Mouse (Mus musculus): Measurements from ENCODE around the gene Rbfox1. TPM values are rescaled to one million over a fixed set of nuclear protein-coding genes. Genes with fewer than 3 reads are reported as not detected.

Gene Rbfox1
- polyA plus RNA-seq, 1 experiment from 2014 or later, result 148 TPM

GRCm38 (mm10) chr16:6271596-6272370 is 386.6 kb downstream of the Rbfox1 start:
- Histone ChIP-seq H3K4me1 (replicated peaks) (no peaks in the 10 kb centered on the region), H3K4me3 (no peak overlapping the region), H3K27ac (no peak overlapping the region), H3K36me3 (no peaks in the 10 kb centered on the region), H3K9ac (no peak overlapping the region), H3K4me2 (no peak overlapping the region), H3K27me3 (no peaks in the 10 kb centered on the region), H3K9me3 (no peaks in the 10 kb centered on the region)
- WGBS, result 78% methylated on average over 7 of the region's 7 CpGs
- no peak for ATAC-seq (ENCODE audit: low FRiP score)

GRCm38 (mm10) chr16:6283496-6283895 is 398.3 kb downstream of the Rbfox1 start:
- H3K27me3 ChIP-seq, result no peaks in the 10 kb centered on the region
- H3K4me1 ChIP-seq (replicated peaks), result peaks cover 22% of the 10 kb centered on the region
- no peak overlapping the region for H3K4me2 ChIP-seq
- WGBS, result 86% methylated on average over 4 of the region's 4 CpGs
- ATAC-seq (ENCODE audit: low FRiP score), result no peak
- no peak overlapping the region for H3K27ac ChIP-seq
- H3K4me3 ChIP-seq, result no peak overlapping the region
- no peak overlapping the region for H3K9ac ChIP-seq
- no peaks in the 10 kb centered on the region for H3K36me3 ChIP-seq
- no peaks in the 10 kb centered on the region for H3K9me3 ChIP-seq

- peaks cover 22% of the 10 kb centered on the region for H3K4me1 ChIP-seq (replicated peaks)
- no peaks in the 10 kb centered on the region for H3K36me3 ChIP-seq
- no peak overlapping the region for H3K4me2 ChIP-seq
- ATAC-seq (ENCODE audit: low FRiP score), result no peak
- H3K4me3 ChIP-seq, result no peak overlapping the region
- H3K9ac ChIP-seq, result no peak overlapping the region
- no peaks in the 10 kb centered on the region for H3K27me3 ChIP-seq
- WGBS, result 65% methylated on average over 4 of the region's 4 CpGs
- H3K9me3 ChIP-seq, result no peaks in the 10 kb centered on the region
- no peak overlapping the region for H3K27ac ChIP-seq
These were observed 399.2 kb downstream of the Rbfox1 start for GRCm38 (mm10) chr16:6284317-6284716.

GRCm38 (mm10) chr16:6287699-6288098 is 402.5 kb downstream of the Rbfox1 start:
- Histone ChIP-seq H3K27ac (peak overlapping the region; percentile 58; the same call in 1 of the 2 replicates), H3K9me3 (no peaks in the 10 kb centered on the region), H3K27me3 (no peaks in the 10 kb centered on the region), H3K4me2 (no peak overlapping the region), H3K36me3 (no peaks in the 10 kb centered on the region), H3K4me3 (no peak overlapping the region), H3K9ac (no peak overlapping the region), H3K4me1 (replicated peaks) (peaks cover 22% of the 10 kb centered on the region)
- WGBS, result 76% methylated on average over 2 of the region's 2 CpGs
- no peak for ATAC-seq (ENCODE audit: low FRiP score)

GRCm38 (mm10) chr16:6300112-6300511 is 415.0 kb downstream of the Rbfox1 start:
- H3K9ac ChIP-seq, result no peak overlapping the region
- no peaks in the 10 kb centered on the region for H3K4me1 ChIP-seq (replicated peaks)
- ATAC-seq (ENCODE audit: low FRiP score), result no peak
- H3K27me3 ChIP-seq, result no peaks in the 10 kb centered on the region
- no peak overlapping the region for H3K4me2 ChIP-seq
- no peak overlapping the region for H3K4me3 ChIP-seq
- no peaks in the 10 kb centered on the region for H3K36me3 ChIP-seq
- H3K27ac ChIP-seq, result no peak overlapping the region
- H3K9me3 ChIP-seq, result no peaks in the 10 kb centered on the region
- 68% methylated on average over 5 of the region's 5 CpGs for WGBS

GRCm38 (mm10) chr16:6303082-6303481 is 417.9 kb downstream of the Rbfox1 start:
- no peak for ATAC-seq (ENCODE audit: low FRiP score)
- Histone ChIP-seq H3K27me3 (no peaks in the 10 kb centered on the region), H3K9me3 (no peaks in the 10 kb centered on the region), H3K9ac (no peak overlapping the region), H3K36me3 (no peaks in the 10 kb centered on the region), H3K4me1 (replicated peaks) (no peaks in the 10 kb centered on the region), H3K27ac (no peak overlapping the region), H3K4me3 (no peak overlapping the region), H3K4me2 (no peak overlapping the region)
- WGBS, result 61% methylated on average over 1 of the region's 1 CpGs

GRCm38 (mm10) chr16:6309940-6310339 is 424.8 kb downstream of the Rbfox1 start:
- H3K4me1 ChIP-seq (replicated peaks), result no peaks in the 10 kb centered on the region
- H3K27ac ChIP-seq, result no peak overlapping the region
- H3K36me3 ChIP-seq, result no peaks in the 10 kb centered on the region
- H3K9ac ChIP-seq, result no peak overlapping the region
- H3K4me3 ChIP-seq, result no peak overlapping the region
- H3K9me3 ChIP-seq, result no peaks in the 10 kb centered on the region
- no peak overlapping the region for H3K4me2 ChIP-seq
- ATAC-seq (ENCODE audit: low FRiP score), result no peak
- H3K27me3 ChIP-seq, result no peaks in the 10 kb centered on the region

GRCm38 (mm10) chr16:6310744-6311678 is 425.9 kb downstream of the Rbfox1 start:
- Histone ChIP-seq H3K4me1 (replicated peaks) (no peaks in the 10 kb centered on the region), H3K27ac (no peak overlapping the region), H3K36me3 (no peaks in the 10 kb centered on the region), H3K9me3 (no peaks in the 10 kb centered on the region), H3K27me3 (no peaks in the 10 kb centered on the region), H3K9ac (no peak overlapping the region), H3K4me3 (no peak overlapping the region), H3K4me2 (no peak overlapping the region)
- ATAC-seq (ENCODE audit: low FRiP score), result no peak
- WGBS, result 78% methylated on average over 18 of the region's 18 CpGs

GRCm38 (mm10) chr16:6313689-6314088 is 428.5 kb downstream of the Rbfox1 start:
- Histone ChIP-seq H3K27ac (no peak overlapping the region), H3K9me3 (no peaks in the 10 kb centered on the region), H3K9ac (no peak overlapping the region), H3K4me1 (replicated peaks) (no peaks in the 10 kb centered on the region), H3K4me2 (no peak overlapping the region), H3K36me3 (no peaks in the 10 kb centered on the region), H3K4me3 (no peak overlapping the region), H3K27me3 (no peaks in the 10 kb centered on the region)
- no peak for ATAC-seq (ENCODE audit: low FRiP score)
- 77% methylated on average over 6 of the region's 6 CpGs for WGBS

- Histone ChIP-seq H3K4me2 (no peak overlapping the region), H3K36me3 (no peaks in the 10 kb centered on the region), H3K4me1 (replicated peaks) (peaks cover 4% of the 10 kb centered on the region; the same call in 1 of the 2 replicates), H3K4me3 (no peak overlapping the region), H3K9ac (no peak overlapping the region), H3K27me3 (0 out of 2 replicates have a peak, but pooled peaks cover 5% of the 10 kb centered on the region), H3K27ac (no peak overlapping the region), H3K9me3 (no peaks in the 10 kb centered on the region)
- ATAC-seq (ENCODE audit: low FRiP score), result no peak
- 20% methylated on average over 1 of the region's 1 CpGs for WGBS
These were observed 439.7 kb downstream of the Rbfox1 start for GRCm38 (mm10) chr16:6324832-6325231.

GRCm38 (mm10) chr16:6331400-6331939 is 446.3 kb downstream of the Rbfox1 start:
- no peaks in the 10 kb centered on the region for H3K36me3 ChIP-seq
- H3K4me2 ChIP-seq, result no peak overlapping the region
- ATAC-seq (ENCODE audit: low FRiP score), result no peak
- no peaks in the 10 kb centered on the region for H3K9me3 ChIP-seq
- 75% methylated on average over 10 of the region's 10 CpGs for WGBS
- H3K4me1 ChIP-seq (replicated peaks), result no peaks in the 10 kb centered on the region
- no peak overlapping the region for H3K27ac ChIP-seq
- H3K9ac ChIP-seq, result no peak overlapping the region
- no peak overlapping the region for H3K4me3 ChIP-seq
- H3K27me3 ChIP-seq, result no peaks in the 10 kb centered on the region

GRCm38 (mm10) chr16:6333273-6333672 is 448.1 kb downstream of the Rbfox1 start:
- Histone ChIP-seq H3K36me3 (no peaks in the 10 kb centered on the region), H3K4me3 (no peak overlapping the region), H3K27ac (no peak overlapping the region), H3K4me1 (replicated peaks) (no peaks in the 10 kb centered on the region), H3K9ac (no peak overlapping the region), H3K9me3 (no peaks in the 10 kb centered on the region), H3K4me2 (no peak overlapping the region), H3K27me3 (no peaks in the 10 kb centered on the region)
- 76% methylated on average over 2 of the region's 2 CpGs for WGBS
- no peak for ATAC-seq (ENCODE audit: low FRiP score)
